Mouse (Mus musculus) retina, adult 2 months (tissue): Measurements from ENCODE around the gene Sval1.

Experiments
- DNase-seq: peaks from one replicate; pipeline ENCODE4 v3.0.0-alpha.2; 2012; ENCODE audit warnings: low read depth, low spot score

Sval1 gene

DNA sequence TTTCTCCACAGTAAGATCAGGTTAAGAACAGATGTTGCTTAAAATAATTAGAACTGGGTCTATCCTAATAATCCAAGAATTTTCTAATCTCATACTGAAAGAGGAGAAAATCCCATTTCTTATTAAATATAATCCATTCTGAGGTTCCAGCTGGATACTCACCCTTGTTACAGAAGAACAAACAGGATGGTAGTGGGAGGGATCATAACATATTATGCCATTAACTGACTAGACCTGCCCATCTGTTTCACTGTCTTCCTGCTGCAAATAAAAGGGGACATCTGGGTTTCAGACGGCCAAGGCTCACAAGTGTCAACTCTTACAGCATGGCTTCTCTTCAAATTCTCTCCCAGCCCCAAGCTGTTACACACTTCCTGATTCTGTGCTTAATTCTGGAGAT, at the start of gene Sval1:
TSS of gene Sval1 (plus strand) at position 301 of the 400 bp plus-strand sequence.
- DNase-seq, result no peak

DNA sequence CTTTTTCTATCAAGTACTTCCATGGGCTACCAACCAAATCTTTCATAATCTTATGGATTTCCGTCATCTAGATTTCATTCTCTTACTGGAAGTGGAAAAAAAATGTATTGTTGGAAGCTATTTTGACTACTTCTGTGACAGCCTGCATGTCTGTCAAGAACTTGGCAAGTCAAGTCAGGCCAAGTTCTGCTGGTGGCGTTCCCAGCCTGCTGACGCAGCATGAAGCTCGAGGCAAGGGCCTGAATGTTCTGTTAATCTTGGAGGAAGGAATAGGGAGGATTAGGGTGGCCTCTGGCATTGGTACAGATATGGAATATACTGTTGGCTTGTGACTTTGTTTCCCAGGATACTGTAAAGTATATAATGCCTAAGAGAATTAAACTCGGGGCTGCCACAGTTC, 39.8 kb upstream of the Sval1 start:
- DNase-seq, result no peak

DNA sequence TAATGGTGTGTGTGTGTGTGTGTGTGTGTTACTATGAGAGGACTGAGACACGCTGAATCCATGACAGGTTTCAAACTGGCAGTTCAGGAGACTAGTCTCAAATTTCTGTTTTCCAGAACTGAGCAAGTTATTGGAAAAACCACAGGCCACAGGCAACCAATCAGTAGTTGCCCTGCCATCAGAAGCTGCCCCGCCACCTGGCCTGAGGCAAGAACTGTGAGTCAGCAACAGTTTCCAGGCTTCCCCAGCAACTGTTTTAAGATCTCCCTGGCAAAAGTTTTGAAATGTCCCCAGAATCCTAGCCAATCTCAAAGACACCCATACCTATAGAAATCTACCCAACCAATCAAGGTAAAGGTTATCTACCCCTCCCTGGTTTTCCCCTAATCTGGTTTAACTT, 36.5 kb upstream of the Sval1 start:
- DNase-seq, result no peak

DNA sequence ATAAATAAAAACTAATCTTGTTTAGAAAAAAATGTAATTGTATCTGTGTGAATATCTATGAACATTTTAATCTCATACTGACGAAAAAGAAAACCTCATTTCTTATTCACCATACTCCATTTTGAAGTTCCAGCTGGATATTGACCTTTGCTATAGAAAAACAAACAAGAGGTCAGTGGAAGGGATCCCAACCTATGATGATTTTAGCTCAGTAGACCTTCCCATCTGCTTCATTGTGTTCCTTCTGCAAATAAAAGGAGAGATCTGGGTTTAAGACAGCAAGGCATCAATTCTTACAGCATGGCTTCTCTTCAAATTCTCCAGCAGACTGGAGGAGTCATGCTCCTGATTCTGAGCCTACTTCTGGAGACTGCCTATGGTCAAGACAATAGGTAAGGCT, 16.4 kb downstream of the Sval1 start, which contains the start of gene Sval3:
TSS of gene Sval3 (plus strand) at position 301 of the 400 bp plus-strand sequence.
- no peak for DNase-seq
